Mouse (Mus musculus) olfactory bulb, adult 2 months (tissue): ENCODE data around the gene Bcl9l.

Experiments used
- CTCF ChIP-seq: fragments of 200-500 bp; IDR thresholded peaks from 2 replicates; pipeline ENCODE4 v1.5.1; 2012; ENCODE audit warnings: low read depth, mild to moderate bottlenecking, low read length, moderate library complexity; ENCODE audit not compliant: insufficient read depth
- POLR2A ChIP-seq: fragments of 200-500 bp; IDR thresholded peaks from 2 replicates; pipeline ENCODE4 v1.6.1; 2012; ENCODE audit warnings: mild to moderate bottlenecking, low read depth, low read length, moderate library complexity; ENCODE audit not compliant: insufficient read depth

DNA sequence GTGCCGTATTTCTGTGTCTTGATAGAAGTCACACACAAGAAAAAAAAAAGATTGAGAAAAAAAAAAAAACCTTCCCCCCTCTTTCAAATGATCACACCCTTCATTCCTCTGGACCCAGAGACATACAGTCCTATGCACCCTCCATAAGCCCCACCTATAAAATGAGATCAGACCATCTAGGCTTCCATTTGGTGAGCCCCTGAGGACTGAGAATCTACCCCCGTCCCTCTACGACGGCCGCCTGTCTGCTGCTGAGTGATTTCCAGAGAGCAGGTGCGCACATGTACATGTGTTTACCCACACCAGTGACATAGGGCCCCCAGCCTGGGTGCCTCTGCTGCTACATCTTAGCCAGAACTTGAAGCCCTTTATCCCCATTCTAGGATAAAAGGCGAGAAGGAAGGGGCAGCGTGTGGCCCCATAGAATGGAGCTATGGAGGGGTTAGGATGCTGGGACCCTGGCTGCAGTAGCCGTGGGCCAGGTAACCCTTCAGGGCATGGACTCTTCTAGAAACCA is 27.8 kb downstream of the Bcl9l start:
- TF ChIP-seq CTCF (no peak), POLR2A (no peak)
